Mouse (Mus musculus): ENCODE results near the gene Aqp9.

GRCm38 (mm10) chr9:71179276-71179896 is 10.9 kb upstream of the Aqp9 start:
- TF ChIP-seq POLR2A (IDR thresholded peaks at IDR 0.05; ENCODE audit: extremely low read depth, insufficient read depth, low read length): no peak
- TF ChIP-seq CTCF (IDR thresholded peaks at IDR 0.05; ENCODE audit: low read depth, low read length): no peak
